Mouse (Mus musculus) forebrain, embryonic 11.5 days (tissue): ENCODE data around the gene Gstm4. TPM values are rescaled to one million over a fixed set of nuclear protein-coding genes. Genes with fewer than 3 reads are reported as not detected.

Experiments
- ATAC-seq: fragments of 200-750 bp; cut with Nextera tagmentation; replicated peaks from 2 replicates; pipeline ENCODE4 v1.8.0; 2017; ENCODE audit warnings: moderate TSS enrichment; ENCODE audit not compliant: low FRiP score
- DNase-seq: peaks from one replicate; pipeline ENCODE4 v3.0.0-alpha.2; 2017; ENCODE audit warnings: low spot score
- H3K27ac ChIP-seq: fragments of 300-500 bp; sonication (generic); 2 replicates; pipeline ENCODE4 v1.5.1; 2014; ENCODE audit warnings: low read depth, low read length
- H3K27me3 ChIP-seq: fragments of 300-500 bp; sonication (generic); 2 replicates; pipeline ENCODE4 v1.6.1; 2014; ENCODE audit warnings: mild to moderate bottlenecking, low read length, mixed read lengths; ENCODE audit not compliant: control insufficient read depth, insufficient read depth
- H3K36me3 ChIP-seq: fragments of 300-500 bp; sonication (generic); 2 replicates; pipeline ENCODE4 v1.6.1; 2014; ENCODE audit warnings: mild to moderate bottlenecking, low read length, moderate library complexity, mixed read lengths; ENCODE audit not compliant: control insufficient read depth, insufficient read depth
- H3K4me1 ChIP-seq: fragments of 300-500 bp; sonication (generic); replicated peaks from 2 replicates; pipeline ENCODE4 v1.6.1; 2014; ENCODE audit warnings: low read length, mixed read lengths; ENCODE audit not compliant: control insufficient read depth, insufficient read depth
- H3K4me2 ChIP-seq: fragments of 300-500 bp; sonication (generic); 2 replicates; pipeline ENCODE4 v1.6.1; 2014; ENCODE audit warnings: low read depth, mild to moderate bottlenecking, low read length, moderate library complexity, mixed read lengths; ENCODE audit not compliant: severe bottlenecking
- H3K4me3 ChIP-seq: fragments of 300-500 bp; sonication (generic); 2 replicates; pipeline ENCODE4 v1.5.1; 2014; ENCODE audit warnings: low read depth, low read length
- H3K9ac ChIP-seq: fragments of 300-500 bp; sonication (generic); 2 replicates; pipeline ENCODE4 v1.6.1; 2014; ENCODE audit warnings: low read length
- H3K9me3 ChIP-seq: fragments of 300-500 bp; sonication (generic); 2 replicates; pipeline ENCODE4 v1.6.1; 2016; ENCODE audit warnings: low read length, mixed read lengths; ENCODE audit not compliant: control insufficient read depth
- WGBS: fragments of 180-500 bp; shearing (Covaris S2); extraction: QIAGEN DNeasy Blood & Tissue Kit; methylation state at CpG from one replicate; pipeline ENCODE4 v1.1.7; 2014; 5-methylcytosine and 5-hydroxymethylcytosine counted together
- polyA plus RNA-seq: library from polyadenylated mRNA; unstranded; fragments of >200 nt; fragmentation: Nextera tagmentation; extraction: Ambion mirVana; gene quantifications from 2 replicates; pipeline ENCODE4 v1.2.1, GENCODE M21; 2014

Gene Gstm4
- polyA plus RNA-seq, 1 experiment from 2014 or later = 11.8 TPM

DNA sequence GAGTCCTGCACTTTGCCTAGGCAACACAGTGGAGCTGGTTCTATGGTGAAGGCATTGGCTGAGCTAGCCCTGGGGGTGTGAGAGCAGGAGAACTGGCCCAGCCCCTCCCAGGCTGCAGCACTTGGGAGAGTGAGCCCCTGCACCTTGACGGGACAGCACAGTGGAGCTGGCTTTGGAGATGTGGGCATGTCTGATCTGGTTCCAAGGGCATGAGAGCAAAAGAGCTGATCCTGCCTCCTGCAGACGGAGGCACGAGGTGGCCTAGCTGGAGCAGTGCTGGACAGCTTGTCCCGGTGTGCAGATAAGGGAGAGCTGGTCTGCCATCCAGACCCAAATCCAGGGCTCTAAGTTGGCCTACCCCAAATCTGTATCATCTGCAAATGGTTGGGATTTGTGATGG lies 20.0 kb upstream of the Gstm4 start:
- ATAC-seq = no peak

DNA sequence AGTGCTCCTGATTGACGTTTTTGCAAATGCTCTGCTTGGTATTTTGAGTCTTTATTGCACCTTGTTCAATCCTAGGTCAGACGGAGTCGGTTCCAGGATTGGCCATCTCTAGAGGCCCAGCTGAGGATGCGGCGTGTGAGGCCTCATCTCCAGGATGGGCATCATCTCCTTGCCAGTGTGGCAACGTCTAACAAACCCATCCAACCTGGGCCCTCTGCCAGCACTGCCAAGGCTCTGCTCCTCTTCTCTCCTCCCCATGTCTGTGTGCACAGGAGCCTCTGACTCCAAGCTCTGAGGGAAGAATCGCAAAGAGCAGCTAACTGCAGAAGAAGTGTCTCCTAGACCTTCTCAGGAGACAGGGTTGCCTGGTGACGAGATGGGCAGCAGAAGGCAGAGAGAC lies 18.0 kb upstream of the Gstm4 start:
- ATAC-seq = no peak

More for the DNA sequence above, 20.0 kb upstream of the Gstm4 start:
- H3K27me3 ChIP-seq = no peaks in the 10 kb centered on the region
- H3K4me1 ChIP-seq = no peaks in the 10 kb centered on the region
- no peaks in the 10 kb centered on the region for H3K36me3 ChIP-seq
- H3K27ac ChIP-seq = no peak overlapping the region
- no peaks in the 10 kb centered on the region for H3K9me3 ChIP-seq
- DNase-seq = no peak
- H3K4me3 ChIP-seq = no peak overlapping the region
- 80% methylated on average over 4 of the region's 4 CpGs for WGBS
- no peak overlapping the region for H3K4me2 ChIP-seq
- no peak overlapping the region for H3K9ac ChIP-seq

DNA sequence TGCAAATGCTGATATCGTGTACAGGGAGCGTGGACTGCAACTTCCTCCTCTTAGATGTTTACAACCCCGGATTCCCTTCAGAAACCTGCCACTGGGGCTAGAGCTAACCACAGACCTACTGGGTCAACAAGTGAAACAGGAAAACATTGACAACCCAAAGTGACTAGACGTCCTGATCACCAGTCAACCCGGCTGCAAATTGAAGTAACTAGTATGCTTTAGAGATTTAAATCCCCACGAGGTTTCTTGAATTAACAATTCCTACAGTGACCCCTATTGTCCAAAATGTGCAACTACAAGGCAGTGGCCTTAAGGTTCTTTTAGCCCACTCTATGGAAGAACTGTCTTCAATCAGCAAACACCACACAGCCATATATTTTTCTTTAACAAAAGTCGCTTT lies 16.7 kb upstream of the Gstm4 start:
- Histone ChIP-seq H3K9me3 (no peaks in the 10 kb centered on the region), H3K4me1 (no peaks in the 10 kb centered on the region), H3K27me3 (no peaks in the 10 kb centered on the region), H3K27ac (no peak overlapping the region), H3K4me2 (no peak overlapping the region), H3K4me3 (no peak overlapping the region), H3K36me3 (no peaks in the 10 kb centered on the region), H3K9ac (no peak overlapping the region)
- WGBS = 24% methylated on average over 7 of the region's 7 CpGs
- ATAC-seq = no peak
- peak; percentile 67 for DNase-seq

More for the DNA sequence above, 18.0 kb upstream of the Gstm4 start:
- H3K36me3 ChIP-seq = no peaks in the 10 kb centered on the region
- no peak for DNase-seq
- H3K9me3 ChIP-seq = no peaks in the 10 kb centered on the region
- H3K4me3 ChIP-seq = no peak overlapping the region
- WGBS = 85% methylated on average over 8 of the region's 8 CpGs
- no peak overlapping the region for H3K4me2 ChIP-seq
- H3K27me3 ChIP-seq = no peaks in the 10 kb centered on the region
- H3K9ac ChIP-seq = no peak overlapping the region
- H3K4me1 ChIP-seq = no peaks in the 10 kb centered on the region
- no peak overlapping the region for H3K27ac ChIP-seq

DNA sequence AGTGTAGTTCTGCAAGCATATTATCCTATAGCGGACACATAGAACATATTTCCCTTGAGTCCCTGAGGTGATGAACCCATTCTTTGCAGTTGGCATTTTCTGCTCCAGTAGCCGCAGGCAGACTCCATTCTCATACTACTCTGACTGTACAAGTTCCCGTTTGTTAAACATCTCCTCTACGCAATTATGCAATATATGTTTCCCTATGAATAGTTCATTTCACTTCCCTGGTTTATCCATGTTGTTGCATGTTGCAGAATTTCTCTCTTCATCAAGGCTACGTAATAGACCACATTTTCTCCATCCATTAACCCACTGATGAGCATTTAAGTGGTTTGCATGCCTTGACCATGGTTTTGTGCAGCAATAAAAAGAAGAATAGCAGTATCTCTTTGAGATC lies 5.8 kb upstream of the Gstm4 start:
- Histone ChIP-seq H3K9me3 (no peaks in the 10 kb centered on the region), H3K27ac (no peak overlapping the region), H3K4me3 (no peak overlapping the region), H3K36me3 (no peaks in the 10 kb centered on the region), H3K27me3 (no peaks in the 10 kb centered on the region), H3K4me2 (no peak overlapping the region), H3K9ac (no peak overlapping the region), H3K4me1 (no peaks in the 10 kb centered on the region)
- 93% methylated on average over 5 of the region's 5 CpGs for WGBS
- no peak for DNase-seq
- no peak for ATAC-seq

GRCm38 (mm10) chr3:108048306-108048705 lies 3.6 kb upstream of the Gstm4 start:
- no peaks in the 10 kb centered on the region for H3K27me3 ChIP-seq
- ATAC-seq = no peak

DNA sequence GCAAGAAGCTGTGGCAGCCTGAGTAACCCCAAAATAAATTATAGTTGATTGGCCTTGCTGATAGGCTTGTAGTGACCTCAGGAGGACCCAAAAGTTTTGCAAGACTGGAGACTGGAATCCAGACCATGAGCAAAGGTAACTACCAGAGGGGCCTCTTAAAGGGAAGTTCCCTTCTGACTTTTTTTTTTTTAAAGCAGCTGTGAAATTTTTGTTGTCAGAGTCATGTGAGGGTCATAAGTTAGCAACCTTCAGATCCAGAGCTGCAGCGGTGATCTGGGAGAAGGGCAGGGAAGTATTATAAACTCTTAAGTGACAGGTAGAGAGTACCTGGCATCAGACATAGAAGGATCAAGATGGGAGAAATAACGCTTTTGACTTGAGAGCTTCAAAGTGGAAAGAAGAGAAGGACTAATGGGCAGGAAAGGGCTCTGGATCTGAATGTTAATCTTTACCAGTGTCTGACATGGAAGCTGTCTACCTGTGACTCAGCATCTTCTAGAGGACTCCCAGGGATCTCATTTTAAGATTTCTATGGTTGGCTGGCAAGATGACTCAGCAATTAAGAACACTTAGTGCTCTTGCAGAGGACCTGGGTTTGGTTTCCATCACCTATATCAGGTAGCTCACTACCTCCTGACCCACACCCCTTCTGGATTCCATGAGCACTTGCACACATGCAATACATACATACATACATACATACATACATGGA lies 2.4 kb upstream of the Gstm4 start:
- Histone ChIP-seq H3K9ac (no peak overlapping the region), H3K36me3 (no peaks in the 10 kb centered on the region), H3K27me3 (no peaks in the 10 kb centered on the region), H3K4me2 (no peak overlapping the region), H3K27ac (no peak overlapping the region), H3K9me3 (no peaks in the 10 kb centered on the region), H3K4me1 (no peaks in the 10 kb centered on the region), H3K4me3 (no peak overlapping the region)
- WGBS = 97% methylated on average over 2 of the region's 2 CpGs
- no peak for ATAC-seq
- DNase-seq = peak; percentile 13

More at GRCm38 (mm10) chr3:108048306-108048705, 3.6 kb upstream of the Gstm4 start:
- Histone ChIP-seq H3K9ac (no peak overlapping the region), H3K36me3 (no peaks in the 10 kb centered on the region), H3K27ac (no peak overlapping the region), H3K4me1 (no peaks in the 10 kb centered on the region), H3K4me2 (no peak overlapping the region), H3K9me3 (no peaks in the 10 kb centered on the region), H3K4me3 (no peak overlapping the region)
- DNase-seq = no peak
- WGBS = 83% methylated on average over 3 of the region's 3 CpGs

GRCm38 (mm10) chr3:108033156-108033555 lies 11.5 kb downstream of the Gstm4 start:
- Histone ChIP-seq H3K27ac (no peak overlapping the region), H3K27me3 (no peaks in the 10 kb centered on the region), H3K36me3 (no peaks in the 10 kb centered on the region), H3K4me1 (no peaks in the 10 kb centered on the region), H3K4me2 (no peak overlapping the region), H3K4me3 (no peak overlapping the region), H3K9me3 (no peaks in the 10 kb centered on the region), H3K9ac (no peak overlapping the region)
- 75% methylated on average over 5 of the region's 5 CpGs for WGBS
- ATAC-seq (no peak), DNase-seq (no peak)

DNA sequence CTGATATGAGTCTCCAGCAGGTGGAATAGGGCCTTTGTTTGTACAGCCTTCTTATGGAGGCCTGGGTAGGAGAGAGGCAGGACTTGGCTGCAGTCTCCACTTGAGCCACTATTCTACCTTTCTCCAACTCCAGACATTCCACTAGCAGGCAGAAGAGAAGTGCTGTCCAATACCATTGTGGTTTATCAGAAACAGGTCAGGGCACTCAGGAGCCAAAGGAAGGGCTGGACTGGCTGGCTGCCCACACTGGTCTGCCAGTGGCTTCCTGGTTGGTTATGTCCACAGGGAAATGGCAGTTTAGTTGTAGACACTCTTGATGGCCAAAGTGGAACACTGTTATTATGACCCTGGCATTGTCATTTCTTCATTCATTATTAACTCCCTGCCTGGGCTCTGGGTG lies 12.6 kb downstream of the Gstm4 start:
- Histone ChIP-seq H3K9ac (no peak overlapping the region), H3K36me3 (no peaks in the 10 kb centered on the region), H3K4me2 (no peak overlapping the region), H3K27me3 (no peaks in the 10 kb centered on the region), H3K27ac (no peak overlapping the region), H3K4me1 (no peaks in the 10 kb centered on the region), H3K4me3 (no peak overlapping the region), H3K9me3 (no peaks in the 10 kb centered on the region)
- ATAC-seq (no peak), DNase-seq (no peak)

DNA sequence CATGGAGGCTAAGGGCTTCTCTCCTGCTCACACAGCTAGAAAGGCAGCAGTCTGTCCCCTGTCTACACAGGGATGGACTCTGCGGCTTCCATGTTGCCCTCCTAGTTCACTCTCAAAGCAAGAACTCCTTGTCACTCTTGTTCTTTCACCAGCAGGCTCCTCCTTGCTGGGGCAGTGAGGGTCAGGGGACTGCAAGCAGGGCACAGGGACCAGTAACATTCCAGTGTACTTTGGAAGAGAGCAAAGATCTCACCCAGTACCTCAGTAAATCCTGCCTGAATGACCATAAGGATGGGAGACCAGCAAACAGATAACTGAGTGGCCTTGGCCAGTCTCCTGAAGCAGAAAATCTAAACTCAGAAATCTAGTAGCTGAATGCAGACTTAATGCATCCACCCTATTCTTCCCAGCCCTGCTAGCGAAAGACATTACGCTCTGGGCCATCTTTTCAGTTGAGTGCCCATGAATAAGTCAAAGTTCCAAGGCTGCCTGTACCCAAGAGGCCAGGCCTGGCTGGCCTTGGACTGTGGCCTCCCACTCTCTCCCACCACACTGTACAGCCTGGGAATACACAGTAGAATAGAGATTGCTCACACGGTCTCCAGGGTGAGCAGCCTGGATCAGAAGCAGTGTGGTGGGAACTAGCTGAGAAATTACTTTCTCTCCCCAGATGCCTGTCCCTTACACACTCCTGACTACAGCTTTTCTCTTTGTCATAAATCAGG lies 15.9 kb downstream of the Gstm4 start:
- no peaks in the 10 kb centered on the region for H3K4me1 ChIP-seq
- no peak overlapping the region for H3K27ac ChIP-seq
- H3K9ac ChIP-seq = no peak overlapping the region
- ATAC-seq (no peak), DNase-seq (no peak)
- H3K27me3 ChIP-seq = no peaks in the 10 kb centered on the region
- no peaks in the 10 kb centered on the region for H3K36me3 ChIP-seq
- WGBS = 68% methylated on average over 4 of the region's 4 CpGs
- H3K4me3 ChIP-seq = no peak overlapping the region
- H3K9me3 ChIP-seq = no peaks in the 10 kb centered on the region
- no peak overlapping the region for H3K4me2 ChIP-seq
